Mouse (Mus musculus): ENCODE measurements at regions not wholly inside any gene's neighbourhood (a gene's known extent, or its start where the extent isn't known, plus 50 kb on each side); places are given as distances from the start of the nearest gene placed in this dataset.

GRCm38 (mm10) chr9:41223406-41223805 lies 61.9 kb upstream of the Ubash3b start:
- DNase-seq (ENCODE audit: inconsistent ontology term) = no peak

- DNase-seq (ENCODE audit: inconsistent ontology term) = no peak
Measured at GRCm38 (mm10) chr9:41222346-41223015, 61.0 kb upstream of the Ubash3b start.

- DNase-seq (ENCODE audit: inconsistent ontology term) = no peak
Measured at GRCm38 (mm10) chr9:41221110-41221790, 59.8 kb upstream of the Ubash3b start.

GRCm38 (mm10) chr9:41220105-41220669 lies 58.7 kb upstream of the Ubash3b start:
- DNase-seq (ENCODE audit: inconsistent ontology term) = no peak

GRCm38 (mm10) chr9:41218702-41219101 lies 57.2 kb upstream of the Ubash3b start:
- DNase-seq (ENCODE audit: inconsistent ontology term) = no peak

- no peak for DNase-seq (ENCODE audit: inconsistent ontology term)
Measured at GRCm38 (mm10) chr9:41216248-41216647, 54.8 kb upstream of the Ubash3b start.

GRCm38 (mm10) chr9:41215026-41215425 lies 53.5 kb upstream of the Ubash3b start:
- no peak for DNase-seq (ENCODE audit: inconsistent ontology term)

- no peak for DNase-seq (ENCODE audit: inconsistent ontology term)
Measured at GRCm38 (mm10) chr9:41212943-41213529, 51.5 kb upstream of the Ubash3b start.

- peak; percentile 56 for DNase-seq (ENCODE audit: inconsistent ontology term)
Measured at GRCm38 (mm10) chr9:41212303-41212901, 50.9 kb upstream of the Ubash3b start.

- DNase-seq (ENCODE audit: inconsistent ontology term) = no peak
Measured at GRCm38 (mm10) chr9:41211865-41212302, 50.4 kb upstream of the Ubash3b start.

All from Muller cell, postnatal 12 days (primary cell).